Comparison of ENCODE assay signal across 8 mouse cellular contexts in the genomic region with DNA sequence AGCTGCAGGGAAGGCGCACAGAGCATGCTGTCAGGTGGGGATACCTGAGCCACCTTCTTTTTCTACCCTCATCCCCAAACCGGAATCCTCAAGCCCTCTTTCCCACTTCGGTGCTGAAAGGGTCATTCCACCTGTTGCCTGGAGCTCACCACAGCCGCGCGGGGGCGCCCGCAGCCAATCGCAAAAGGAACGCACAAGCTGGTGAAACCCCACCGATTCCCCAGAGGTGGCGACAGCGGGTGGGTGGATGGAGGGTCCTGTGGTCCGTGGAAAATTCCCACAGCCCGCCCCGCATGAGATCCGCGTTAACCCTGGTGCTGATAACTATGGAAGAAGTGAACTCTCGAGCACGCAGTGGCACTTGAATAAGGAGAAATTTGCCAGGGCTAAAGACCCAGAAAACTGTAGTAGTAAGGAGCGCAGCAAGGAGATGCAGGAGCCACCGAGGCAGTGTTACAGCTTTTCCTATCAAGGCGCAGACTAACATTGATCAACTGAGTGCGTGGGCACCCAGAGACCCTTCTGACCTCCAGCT. TPM values are rescaled to one million over a fixed set of nuclear protein-coding genes. Genes with fewer than 3 reads are reported as not detected.
A peak's percentile ranks its signal among the peaks of the same experiment; 100 is the strongest.
DNase-seq lines count a peak whose midpoint lies in the region; ATAC-seq and TF ChIP-seq lines count a peak whose summit lies in the region.

No protein-coding gene starts in this region.

- ATAC-seq in erythroid progenitor cell, adult 5-6 weeks (replicated peaks; ENCODE audit: low FRiP score, poor library complexity, severe bottlenecking), result 0 out of 2 replicates have a peak, but pooled peaks have one; percentile 56

- intact Hi-C loops in heart, postnatal 36 days (cut with DNase I), result loop anchor here (1.0 to 2.0 kb wide), 2 partner anchors 53 to 118 kb away; no protein-coding TSS in a partner anchor

- H3K4me3 ChIP-seq in ES-E14 (ENCODE audit: insufficient read depth in 1 of 2, low read depth in 1 of 2, low read length in 2 of 2, poor library complexity in 1 of 2, severe bottlenecking in 1 of 2), result peak overlapping the region; percentile 84 to 86

- H3K36me3 ChIP-seq in ES-E14 (ENCODE audit: control insufficient read depth, insufficient read depth, low read length, poor library complexity, severe bottlenecking), result peaks cover under 1% of the 10 kb centered on the region

- peak overlapping the region; percentile 79; the same call in 1 of the 2 replicates for H3K9ac ChIP-seq in ES-E14 (ENCODE audit: insufficient read depth, low read depth, low read length, poor library complexity, severe bottlenecking)

- no peaks in the 10 kb centered on the region for H3K9me3 ChIP-seq in ES-E14 (ENCODE audit: control insufficient read depth, insufficient read depth, low read depth, low read length)

- H3K4me1 ChIP-seq in ES-E14 (ENCODE audit: control insufficient read depth in 2 of 2, insufficient read depth in 2 of 2, low read length in 2 of 2, poor library complexity in 1 of 2), result peaks cover 9 to 21% of the 10 kb centered on the region in 2 experiments

- peak; percentile 82 for DNase-seq in ES-E14 (ENCODE audit: low read depth, low spot score)
- peak; percentile 58 to 83 for DNase-seq in adrenal gland, postnatal 4 days (ENCODE audit: low spot score in 2 of 2)
- DNase-seq in heart, postnatal 36 days, result peak; percentile 78 to 81
- peak; percentile 83 to 88 for DNase-seq in layer of hippocampus, postnatal 10 days (ENCODE audit: low spot score in 2 of 2)
- peak; percentile 85 for DNase-seq in lung, postnatal 25 days (ENCODE audit: low spot score)
- peak; percentile 42 to 60 for DNase-seq in right cerebral cortex, postnatal 36 days (ENCODE audit: low spot score in 2 of 2)
- peak; percentile 53 for DNase-seq in yolk sac, embryonic 10.5 days (ENCODE audit: low spot score)

- in situ Hi-C loops in ES-E14 (cut with MboI; ENCODE audit: low sequenced_read_pairs in 2 of 2, unreplicated experiment in 2 of 2), result no loop called here

- no peak overlapping the region for H3K27ac ChIP-seq in ES-E14 (ENCODE audit: insufficient read depth, low read depth, low read length, poor library complexity, severe bottlenecking)

TF ChIP-seq in ES-E14, 5 proteins besides CTCF, POLR2A, EP300 and RAD21:
- TF ChIP-seq MAFK (IDR thresholded peaks at IDR 0.05; ENCODE audit: insufficient read depth, low read depth, low read length), result no peak
- TF ChIP-seq HCFC1 (IDR thresholded peaks at IDR 0.05; ENCODE audit: borderline replicate concordance, insufficient read depth, low read length), result no peak
- TF ChIP-seq CHD2 (IDR thresholded peaks at IDR 0.05; ENCODE audit: low read depth, low read length), result no peak
- no peak for TF ChIP-seq ZNF384 (IDR thresholded peaks at IDR 0.05; ENCODE audit: low read depth, low read length)
- peak; percentile 28 for TF ChIP-seq ZC3H11A (IDR thresholded peaks at IDR 0.05; ENCODE audit: borderline replicate concordance, low read depth, low read length)

RNA-seq across cellular contexts. Expression of gene Notum, which starts 2.0 kb away (rescaled TPM):
- 47.8 and 196 TPM in 2 replicates for total RNA-seq in ES-E14 (2012; rRNA removed)
- 10 to 100 TPM in 1 of 2 experiments, 1 to 10 TPM in 1; 8.6 to 14.8 TPM for total RNA-seq in adrenal gland, postnatal 4 days (2021)
- not detected in 2 replicates for total RNA-seq in erythroid progenitor cell, adult 5-6 weeks (2015; ENCODE audit: low replicate concordance)
- total RNA-seq in erythroid progenitor cell, adult 5-6 weeks (2017; ENCODE audit: low replicate concordance), result not detected in 2 replicates
- total RNA-seq in heart, postnatal 36 days (2021), result not detected
- 1 to 10 TPM; 5.8 to 7.4 TPM for total RNA-seq in layer of hippocampus, postnatal 10 days (2021)

RNA-seq across cellular contexts. Expression of gene Myadml2, which starts 11.0 kb away (rescaled TPM):
- 0.63 TPM in 1 of 2 replicates, not detected in the other for total RNA-seq in ES-E14 (2012; rRNA removed)
- 1 to 10 TPM; 1.4 to 3.8 TPM for total RNA-seq in adrenal gland, postnatal 4 days (2021)
- total RNA-seq in erythroid progenitor cell, adult 5-6 weeks (2015; ENCODE audit: low replicate concordance), result not detected in 2 replicates
- total RNA-seq in erythroid progenitor cell, adult 5-6 weeks (2017; ENCODE audit: low replicate concordance), result not detected in 2 replicates
- total RNA-seq in heart, postnatal 36 days (2021), result 10 to 100 TPM; 76.1 to 78.1 TPM
- 1 to 10 TPM; 1.1 to 2.1 TPM for total RNA-seq in layer of hippocampus, postnatal 10 days (2021)

RNA-seq across cellular contexts. Expression of gene Aspscr1, which starts 13.8 kb away (rescaled TPM):
- 85.2 and 144 TPM in 2 replicates for total RNA-seq in ES-E14 (2012; rRNA removed)
- total RNA-seq in adrenal gland, postnatal 4 days (2021), result 100 to 1,000 TPM; 108 to 110 TPM
- total RNA-seq in erythroid progenitor cell, adult 5-6 weeks (2015; ENCODE audit: low replicate concordance), result 33.1 and 41.4 TPM in 2 replicates
- 46.0 and 59.7 TPM in 2 replicates for total RNA-seq in erythroid progenitor cell, adult 5-6 weeks (2017; ENCODE audit: low replicate concordance)
- 10 to 100 TPM; 42.2 to 43.0 TPM for total RNA-seq in heart, postnatal 36 days (2021)
- total RNA-seq in layer of hippocampus, postnatal 10 days (2021), result 10 to 100 TPM; 55.5 to 62.5 TPM

RNA-seq across cellular contexts. Expression of gene Pycr1, which starts 15.4 kb away (rescaled TPM):
- 19.0 and 19.6 TPM in 2 replicates for total RNA-seq in ES-E14 (2012; rRNA removed)
- 1 to 10 TPM; 5.4 to 8.6 TPM for total RNA-seq in adrenal gland, postnatal 4 days (2021)
- total RNA-seq in erythroid progenitor cell, adult 5-6 weeks (2015; ENCODE audit: low replicate concordance), result 2.1 TPM in 1 of 2 replicates, not detected in the other
- 1.1 TPM in 1 of 2 replicates, not detected in the other for total RNA-seq in erythroid progenitor cell, adult 5-6 weeks (2017; ENCODE audit: low replicate concordance)
- total RNA-seq in heart, postnatal 36 days (2021), result 1 to 10 TPM; 1.2 to 1.3 TPM
- 1 to 10 TPM; 3.5 to 5.3 TPM for total RNA-seq in layer of hippocampus, postnatal 10 days (2021)

RNA-seq across cellular contexts. Expression of gene Mafg, which starts 25.5 kb away (rescaled TPM):
- 42.6 and 48.4 TPM in 2 replicates for total RNA-seq in ES-E14 (2012; rRNA removed)
- 10 to 100 TPM; 51.4 to 56.0 TPM for total RNA-seq in adrenal gland, postnatal 4 days (2021)
- total RNA-seq in erythroid progenitor cell, adult 5-6 weeks (2015; ENCODE audit: low replicate concordance), result 36.0 TPM in 2 replicates
- total RNA-seq in erythroid progenitor cell, adult 5-6 weeks (2017; ENCODE audit: low replicate concordance), result 71.3 and 91.6 TPM in 2 replicates
- total RNA-seq in heart, postnatal 36 days (2021), result 10 to 100 TPM; 39.3 to 43.8 TPM
- total RNA-seq in layer of hippocampus, postnatal 10 days (2021), result 10 to 100 TPM; 79.3 to 86.7 TPM

Comparison
In these comparisons a context has a peak if more than half of its experiments do, and no peak if none do; other contexts are left out.
1. RNA of gene Notum, which starts 2.0 kb away (total RNA-seq): 47.8 to 196 TPM in ES-E14, 8.6 to 14.8 TPM in adrenal gland, postnatal 4 days and 5.8 to 7.4 TPM in layer of hippocampus, postnatal 10 days; not detected in heart, postnatal 36 days and not detected in erythroid progenitor cell, adult 5-6 weeks; every median in the first group is over 4 times any median in the second.
2. RNA of gene Myadml2, which starts 11.0 kb away (total RNA-seq): 76.1 to 78.1 TPM in heart, postnatal 36 days; 1.4 to 3.8 TPM in adrenal gland, postnatal 4 days, 1.1 to 2.1 TPM in layer of hippocampus, postnatal 10 days, 0.63 TPM in ES-E14 and not detected in erythroid progenitor cell, adult 5-6 weeks; every median in the first group is over 10 times any median in the second.
3. Peak in every context shown above with its lines, with median percentiles within 50 percentile points of each other: DNase-seq.